Mouse (Mus musculus): Measurements from ENCODE around the gene Ppil4. TPM values are rescaled to one million over a fixed set of nuclear protein-coding genes. Genes with fewer than 3 reads are reported as not detected.
A peak's percentile ranks its signal among the peaks of the same experiment; 100 is the strongest.

The Ppil4 gene
- total and polyA plus RNA-seq, 2 experiments, result 2.8 to 12.1 TPM

GRCm38 (mm10) chr10:7841571-7842080 lies 48.9 kb downstream of the Ppil4 start:
- WGBS, result 6% methylated on average over 14 of the region's 14 CpGs
- H3K36me3 ChIP-seq (ENCODE audit: control insufficient read depth, insufficient read depth, low read length), result no peaks in the 10 kb centered on the region
- H3K27ac ChIP-seq (replicated peaks; ENCODE audit: insufficient read depth, low read depth, low read length), result peak overlapping the region; percentile 49
- DNase-seq (ENCODE audit: extremely low read depth, low read depth, low spot score), result peak; percentile 96
- H3K4me1 ChIP-seq (ENCODE audit: control insufficient read depth, insufficient read depth, low read length), result peaks cover 16% of the 10 kb centered on the region
- H3K9ac ChIP-seq (ENCODE audit: low read depth, low read length), result no peak overlapping the region
- H3K4me3 ChIP-seq (ENCODE audit: insufficient read depth, low read depth, low read length), result no peak overlapping the region; the same call in 1 of the 2 replicates
- no peaks in the 10 kb centered on the region for H3K27me3 ChIP-seq (ENCODE audit: control insufficient read depth, insufficient read depth, low read length)
- TF ChIP-seq CTCF (IDR thresholded peaks at IDR 0.05; ENCODE audit: low read depth, low read length), result no peak
- TF ChIP-seq POLR2A (IDR thresholded peaks at IDR 0.05; ENCODE audit: extremely low read depth, insufficient read depth, low read length), result no peak
- H3K79me2 ChIP-seq (ENCODE audit: control insufficient read depth, insufficient read depth, low read length), result no peaks in the 10 kb centered on the region

DNA sequence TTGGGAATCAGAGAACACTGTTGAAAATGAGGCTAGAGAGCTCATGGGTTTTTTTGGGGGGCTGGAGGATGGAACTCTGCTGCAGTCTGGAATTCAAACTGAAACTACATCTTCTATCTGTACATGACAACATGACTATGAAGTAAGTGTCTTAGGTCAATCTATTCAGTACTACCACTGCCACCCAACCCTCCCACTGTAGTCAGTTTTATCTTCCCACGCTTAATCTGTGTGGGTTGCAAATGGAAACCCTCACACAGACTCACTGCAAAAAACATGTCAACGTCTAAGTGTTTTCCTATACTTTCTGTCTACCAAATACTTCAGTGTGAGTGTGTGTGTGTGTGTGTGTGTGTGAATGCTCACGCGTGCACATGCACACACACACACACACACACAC lies 50.5 kb downstream of the Ppil4 start:
- Histone ChIP-seq H3K9ac (ENCODE audit: low read depth, low read length) (no peak overlapping the region), H3K36me3 (ENCODE audit: control insufficient read depth, insufficient read depth, low read length) (no peaks in the 10 kb centered on the region), H3K27me3 (ENCODE audit: control insufficient read depth, insufficient read depth, low read length) (no peaks in the 10 kb centered on the region), H3K4me1 (ENCODE audit: control insufficient read depth, insufficient read depth, low read length) (peaks cover 16% of the 10 kb centered on the region), H3K27ac (replicated peaks; ENCODE audit: insufficient read depth, low read depth, low read length) (no peak overlapping the region), H3K79me2 (ENCODE audit: control insufficient read depth, insufficient read depth, low read length) (no peaks in the 10 kb centered on the region), H3K4me3 (ENCODE audit: insufficient read depth, low read depth, low read length) (no peak overlapping the region)
- no peak for TF ChIP-seq CTCF (IDR thresholded peaks at IDR 0.05; ENCODE audit: low read depth, low read length)
- TF ChIP-seq POLR2A (IDR thresholded peaks at IDR 0.05; ENCODE audit: extremely low read depth, insufficient read depth, low read length), result no peak
- DNase-seq (ENCODE audit: extremely low read depth, low read depth, low spot score), result no peak
- 97% methylated on average over 4 of the region's 4 CpGs for WGBS

DNA sequence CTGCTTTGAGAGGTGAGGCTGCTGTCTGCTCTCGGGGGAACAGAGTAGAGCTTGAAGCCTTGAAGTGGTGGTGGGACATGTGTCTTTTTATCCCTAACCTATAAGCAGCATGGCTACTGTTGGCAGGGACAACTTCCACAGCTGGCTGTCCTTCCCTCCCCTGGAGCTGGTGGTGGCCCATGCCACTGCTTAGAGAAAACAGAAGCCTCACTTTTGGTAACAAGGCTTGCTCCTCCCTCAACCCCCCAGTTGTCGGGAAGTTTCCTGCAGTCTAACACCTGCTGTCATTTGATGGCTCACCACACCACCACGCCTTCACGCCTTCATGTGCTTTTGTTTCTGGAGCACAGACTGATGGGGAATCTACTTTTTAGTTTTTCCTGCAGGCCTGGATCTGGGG lies 51.5 kb downstream of the Ppil4 start:
- TF ChIP-seq POLR2A (IDR thresholded peaks at IDR 0.05; ENCODE audit: extremely low read depth, insufficient read depth, low read length) (no peak), CTCF (IDR thresholded peaks at IDR 0.05; ENCODE audit: low read depth, low read length) (no peak)
- Histone ChIP-seq H3K4me3 (ENCODE audit: insufficient read depth, low read depth, low read length) (no peak overlapping the region), H3K27me3 (ENCODE audit: control insufficient read depth, insufficient read depth, low read length) (no peaks in the 10 kb centered on the region), H3K4me1 (ENCODE audit: control insufficient read depth, insufficient read depth, low read length) (peaks cover 13% of the 10 kb centered on the region), H3K27ac (replicated peaks; ENCODE audit: insufficient read depth, low read depth, low read length) (no peak overlapping the region), H3K79me2 (ENCODE audit: control insufficient read depth, insufficient read depth, low read length) (no peaks in the 10 kb centered on the region), H3K9ac (ENCODE audit: low read depth, low read length) (no peak overlapping the region), H3K36me3 (ENCODE audit: control insufficient read depth, insufficient read depth, low read length) (no peaks in the 10 kb centered on the region)
- no peak for DNase-seq (ENCODE audit: extremely low read depth, low read depth, low spot score)
- 89% methylated on average over 4 of the region's 4 CpGs for WGBS

GRCm38 (mm10) chr10:7845136-7845535 lies 52.4 kb downstream of the Ppil4 start:
- H3K79me2 ChIP-seq (ENCODE audit: control insufficient read depth, insufficient read depth, low read length), result no peaks in the 10 kb centered on the region
- DNase-seq (ENCODE audit: extremely low read depth, low read depth, low spot score), result no peak
- H3K36me3 ChIP-seq (ENCODE audit: control insufficient read depth, insufficient read depth, low read length), result no peaks in the 10 kb centered on the region
- 89% methylated on average over 8 of the region's 8 CpGs for whole genome bisulfite sequencing
- H3K27ac ChIP-seq (replicated peaks; ENCODE audit: insufficient read depth, low read depth, low read length), result no peak overlapping the region
- no peaks in the 10 kb centered on the region for H3K27me3 ChIP-seq (ENCODE audit: control insufficient read depth, insufficient read depth, low read length)
- H3K4me1 ChIP-seq (ENCODE audit: control insufficient read depth, insufficient read depth, low read length), result peaks cover 11% of the 10 kb centered on the region
- TF ChIP-seq POLR2A (IDR thresholded peaks at IDR 0.05; ENCODE audit: extremely low read depth, insufficient read depth, low read length), result no peak
- no peak for TF ChIP-seq CTCF (IDR thresholded peaks at IDR 0.05; ENCODE audit: low read depth, low read length)
- no peak overlapping the region for H3K4me3 ChIP-seq (ENCODE audit: insufficient read depth, low read depth, low read length)
- H3K9ac ChIP-seq (ENCODE audit: low read depth, low read length), result no peak overlapping the region

DNA sequence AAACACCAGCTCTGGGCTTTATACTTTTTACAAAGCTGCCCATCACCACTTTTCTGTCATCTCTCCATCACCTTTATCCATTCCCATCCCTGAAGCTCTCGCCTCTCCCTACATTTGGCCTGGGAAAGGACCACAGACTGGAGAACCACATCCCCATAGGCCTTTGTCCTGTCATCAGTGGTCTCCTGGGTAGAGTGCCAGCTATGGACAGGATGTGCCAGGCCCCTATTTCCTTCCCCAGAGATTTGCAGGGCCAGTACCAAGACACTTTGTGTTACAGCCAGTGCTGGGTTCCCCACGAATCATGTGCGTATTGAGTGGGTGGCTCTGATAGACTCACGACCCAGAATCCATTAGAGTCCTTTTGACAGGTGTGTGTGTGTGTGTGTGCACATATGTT lies 53.3 kb downstream of the Ppil4 start:
- Histone ChIP-seq H3K27ac (replicated peaks; ENCODE audit: insufficient read depth, low read depth, low read length) (no peak overlapping the region), H3K4me1 (ENCODE audit: control insufficient read depth, insufficient read depth, low read length) (peaks cover 8% of the 10 kb centered on the region), H3K9ac (ENCODE audit: low read depth, low read length) (no peak overlapping the region), H3K79me2 (ENCODE audit: control insufficient read depth, insufficient read depth, low read length) (no peaks in the 10 kb centered on the region), H3K36me3 (ENCODE audit: control insufficient read depth, insufficient read depth, low read length) (no peaks in the 10 kb centered on the region), H3K27me3 (ENCODE audit: control insufficient read depth, insufficient read depth, low read length) (no peaks in the 10 kb centered on the region), H3K4me3 (ENCODE audit: insufficient read depth, low read depth, low read length) (no peak overlapping the region)
- TF ChIP-seq CTCF (IDR thresholded peaks at IDR 0.05; ENCODE audit: low read depth, low read length) (no peak), POLR2A (IDR thresholded peaks at IDR 0.05; ENCODE audit: extremely low read depth, insufficient read depth, low read length) (no peak)
- no peak for DNase-seq (ENCODE audit: extremely low read depth, low read depth, low spot score)
- 89% methylated on average over 4 of the region's 4 CpGs for WGBS

DNA sequence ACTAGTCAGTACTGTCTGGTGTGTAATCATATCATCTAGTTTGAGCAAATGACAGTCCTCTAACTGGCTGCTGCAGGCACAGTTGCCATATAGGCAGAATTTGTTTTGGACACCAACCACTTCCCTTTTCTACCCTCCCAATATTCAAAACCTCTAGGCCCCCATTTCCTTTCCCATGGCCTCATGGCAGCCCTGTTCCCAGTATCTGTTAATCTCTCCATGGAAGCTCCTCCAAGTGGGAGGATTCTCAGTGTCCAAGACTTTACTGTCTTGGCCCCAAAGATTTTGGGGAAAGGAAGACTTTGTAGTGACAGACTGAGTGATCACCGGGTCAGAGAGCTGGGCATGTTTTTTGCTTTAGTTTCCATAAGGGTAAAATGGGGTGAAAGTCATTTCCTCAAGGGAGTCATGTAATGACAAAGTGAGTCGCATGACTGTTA lies 54.5 kb downstream of the Ppil4 start:
- 77% methylated on average over 2 of the region's 2 CpGs for WGBS
- H3K9ac ChIP-seq (ENCODE audit: low read depth, low read length), result no peak overlapping the region
- DNase-seq (ENCODE audit: extremely low read depth, low read depth, low spot score), result no peak
- H3K36me3 ChIP-seq (ENCODE audit: control insufficient read depth, insufficient read depth, low read length), result no peaks in the 10 kb centered on the region
- TF ChIP-seq CTCF (IDR thresholded peaks at IDR 0.05; ENCODE audit: low read depth, low read length), result no peak
- TF ChIP-seq POLR2A (IDR thresholded peaks at IDR 0.05; ENCODE audit: extremely low read depth, insufficient read depth, low read length), result no peak
- H3K4me1 ChIP-seq (ENCODE audit: control insufficient read depth, insufficient read depth, low read length), result peaks cover 7% of the 10 kb centered on the region
- no peaks in the 10 kb centered on the region for H3K79me2 ChIP-seq (ENCODE audit: control insufficient read depth, insufficient read depth, low read length)
- no peaks in the 10 kb centered on the region for H3K27me3 ChIP-seq (ENCODE audit: control insufficient read depth, insufficient read depth, low read length)
- no peak overlapping the region for H3K27ac ChIP-seq (replicated peaks; ENCODE audit: insufficient read depth, low read depth, low read length)
- no peak overlapping the region for H3K4me3 ChIP-seq (ENCODE audit: insufficient read depth, low read depth, low read length)
